Mouse (Mus musculus): Measurements from ENCODE around the gene Parn. TPM values are rescaled to one million over a fixed set of nuclear protein-coding genes. Genes with fewer than 3 reads are reported as not detected.

Parn gene
- 20.8 TPM for polyA plus RNA-seq (2014; fragmentation: Illumina TruSeq; extraction: RNeasy Lipid Tissue Mini Kit (QIAGEN cat#74804); ENCODE audit: low read depth, low replicate concordance)

GRCm38 (mm10) chr16:13667878-13668343 lies at the start of gene Parn:
Parn (minus strand) TSS chr16:13668170.

DNA sequence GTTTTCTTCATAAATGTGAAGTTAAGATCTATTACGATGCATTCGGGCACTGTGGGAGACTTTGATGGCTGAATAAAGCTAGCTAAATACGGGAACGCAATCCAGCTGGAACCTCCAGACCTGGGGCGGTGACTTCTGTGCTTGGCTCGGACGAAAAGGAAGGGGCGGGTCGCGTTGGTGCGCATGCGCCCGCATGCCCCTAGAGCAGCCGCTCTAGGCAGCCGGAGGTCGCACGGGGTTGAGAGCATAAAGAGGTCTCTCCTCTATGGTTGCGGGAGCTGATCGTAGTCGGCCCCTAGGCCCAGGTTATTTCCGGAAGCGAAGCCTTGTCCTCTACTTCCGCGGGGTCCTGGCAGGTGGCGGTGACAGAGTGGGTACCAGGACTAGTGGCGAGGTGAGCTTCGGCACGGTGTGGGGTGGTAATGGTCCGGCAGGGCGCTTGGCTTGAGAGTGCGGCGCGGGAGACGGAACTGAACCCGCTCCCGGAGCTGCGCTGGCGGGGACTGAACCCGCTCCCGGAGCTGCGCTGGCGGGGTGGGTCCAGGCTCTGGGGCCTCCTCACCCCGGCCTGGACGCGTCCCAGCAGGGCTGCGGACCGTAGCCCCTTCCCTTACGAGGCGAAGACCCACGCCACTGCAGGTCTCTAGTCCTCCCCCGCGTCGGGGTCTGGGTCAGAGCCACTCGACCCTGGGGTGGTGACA lies 3.9 kb upstream of the Parn start, which contains the start of the genes Bfar and 3110001I22Rik:
Bfar (plus strand) TSS at position 174 of the 701 bp plus-strand sequence.
3110001I22Rik (plus strand) TSS at position 245 of the 701 bp plus-strand sequence.

Other genes starting within 250 kb of the Parn start
- 16.4 TPM for gene Bfar, start 3.7 kb upstream of the Parn start, polyA plus RNA-seq (2014; fragmentation: Illumina TruSeq; extraction: RNeasy Lipid Tissue Mini Kit (QIAGEN cat#74804); ENCODE audit: low read depth, low replicate concordance)
- 6.8 TPM for gene 3110001I22Rik, start 3.8 kb upstream of the Parn start, polyA plus RNA-seq (2014; fragmentation: Illumina TruSeq; extraction: RNeasy Lipid Tissue Mini Kit (QIAGEN cat#74804); ENCODE audit: low read depth, low replicate concordance)
- 19.7 TPM for gene Pla2g10, start 62.8 kb upstream of the Parn start, polyA plus RNA-seq (2014; fragmentation: Illumina TruSeq; extraction: RNeasy Lipid Tissue Mini Kit (QIAGEN cat#74804); ENCODE audit: low read depth, low replicate concordance)
- 21.7 TPM for gene Rrn3, start 112.5 kb upstream of the Parn start, polyA plus RNA-seq (2014; fragmentation: Illumina TruSeq; extraction: RNeasy Lipid Tissue Mini Kit (QIAGEN cat#74804); ENCODE audit: low read depth, low replicate concordance)
- 60.4 TPM for gene Ntan1, start 150.7 kb upstream of the Parn start, polyA plus RNA-seq (2014; fragmentation: Illumina TruSeq; extraction: RNeasy Lipid Tissue Mini Kit (QIAGEN cat#74804); ENCODE audit: low read depth, low replicate concordance)
- 286 TPM for gene Pdxdc1, start 235.0 kb upstream of the Parn start, polyA plus RNA-seq (2014; fragmentation: Illumina TruSeq; extraction: RNeasy Lipid Tissue Mini Kit (QIAGEN cat#74804); ENCODE audit: low read depth, low replicate concordance)
- 4.1 TPM for gene Mpv17l, start 235.0 kb upstream of the Parn start, polyA plus RNA-seq (2014; fragmentation: Illumina TruSeq; extraction: RNeasy Lipid Tissue Mini Kit (QIAGEN cat#74804); ENCODE audit: low read depth, low replicate concordance)

Data from testis, adult 10 weeks (tissue).